Mouse (Mus musculus) intestine, embryonic 14.5 days (tissue): ENCODE data around the gene Eya2. TPM values are rescaled to one million over a fixed set of nuclear protein-coding genes. Genes with fewer than 3 reads are reported as not detected.

ENCODE experiments used
- ATAC-seq: fragments of 200-750 bp; cut with Nextera tagmentation; replicated peaks from 2 replicates; pipeline ENCODE4 v1.8.0; 2017; ENCODE audit warnings: low read depth, moderate number of reproducible peaks, moderate TSS enrichment, moderate library complexity; ENCODE audit not compliant: low FRiP score, low TSS enrichment
- DNase-seq: peaks from one replicate; pipeline ENCODE4 v3.0.0-alpha.2; 2018; ENCODE audit warnings: low spot score
- H3K27ac ChIP-seq: fragments of 300-500 bp; sonication (generic); 2 replicates; pipeline ENCODE4 v1.5.1; 2014; ENCODE audit warnings: low read depth, mild to moderate bottlenecking, control low read depth
- H3K27me3 ChIP-seq: fragments of 300-500 bp; sonication (generic); replicated peaks from 2 replicates; pipeline ENCODE4 v1.6.1; 2014; ENCODE audit warnings: low read length, control low read depth; ENCODE audit not compliant: control insufficient read depth, insufficient read depth
- H3K36me3 ChIP-seq: fragments of 300-500 bp; sonication (generic); 2 replicates; pipeline ENCODE4 v1.6.1; 2014; ENCODE audit warnings: low read length, control low read depth; ENCODE audit not compliant: control insufficient read depth, insufficient read depth
- H3K4me1 ChIP-seq: fragments of 300-500 bp; sonication (generic); replicated peaks from 2 replicates; pipeline ENCODE4 v1.6.1; 2014; ENCODE audit warnings: low read length, control low read depth, mixed read lengths; ENCODE audit not compliant: control insufficient read depth, insufficient read depth
- H3K4me2 ChIP-seq: fragments of 300-500 bp; sonication (generic); 2 replicates; pipeline ENCODE4 v1.6.1; 2014; ENCODE audit warnings: low read length
- H3K4me3 ChIP-seq: fragments of 300-500 bp; sonication (generic); 2 replicates; pipeline ENCODE4 v1.5.1; 2014; ENCODE audit warnings: low read depth, low read length, control low read depth, mixed read lengths
- H3K9ac ChIP-seq: fragments of 300-500 bp; sonication (generic); 2 replicates; pipeline ENCODE4 v1.6.1; 2014; ENCODE audit warnings: mild to moderate bottlenecking, low read length
- H3K9me3 ChIP-seq: fragments of 300-500 bp; sonication (generic); 2 replicates; pipeline ENCODE4 v1.6.1; 2016; ENCODE audit warnings: low read length, control low read depth; ENCODE audit not compliant: control insufficient read depth
- WGBS: fragments of 180-500 bp; shearing (Covaris S2); extraction: QIAGEN DNeasy Blood & Tissue Kit; methylation state at CpG from one replicate; pipeline ENCODE4 v1.1.7; 2014; 5-methylcytosine and 5-hydroxymethylcytosine counted together
- polyA plus RNA-seq: library from polyadenylated mRNA; unstranded; fragments of >200 nt; fragmentation: Nextera tagmentation; extraction: Ambion mirVana; gene quantifications from 2 replicates; pipeline ENCODE4 v1.2.1, GENCODE M21; 2014

Gene Eya2
- polyA plus RNA-seq, 1 experiment from 2014 or later = 0.85 TPM

- WGBS = 34% methylated on average over 21 of the region's 21 CpGs
- no peak overlapping the region for H3K4me2 ChIP-seq
These were observed 147.5 kb downstream of the Eya2 start for GRCm38 (mm10) chr2:165742210-165742786.

GRCm38 (mm10) chr2:165745306-165746098 is 150.7 kb downstream of the Eya2 start:
- DNase-seq = no peak
- Histone ChIP-seq H3K9ac (no peak overlapping the region), H3K4me3 (no peak overlapping the region), H3K27me3 (peaks cover 27% of the 10 kb centered on the region), H3K4me1 (peaks cover 9% of the 10 kb centered on the region), H3K9me3 (no peaks in the 10 kb centered on the region), H3K36me3 (no peaks in the 10 kb centered on the region), H3K27ac (no peak overlapping the region), H3K4me2 (no peak overlapping the region)
- ATAC-seq = no peak
- WGBS = 80% methylated on average over 18 of the region's 18 CpGs

More at GRCm38 (mm10) chr2:165742210-165742786, 147.5 kb downstream of the Eya2 start:
- Histone ChIP-seq H3K9me3 (no peaks in the 10 kb centered on the region), H3K9ac (no peak overlapping the region), H3K4me3 (no peak overlapping the region), H3K4me1 (peaks cover 9% of the 10 kb centered on the region), H3K36me3 (no peaks in the 10 kb centered on the region), H3K27me3 (peaks cover 10% of the 10 kb centered on the region; the same call in 1 of the 2 replicates), H3K27ac (no peak overlapping the region)
- no peak for DNase-seq
- no peak for ATAC-seq

- H3K27me3 ChIP-seq = peaks cover 19% of the 10 kb centered on the region
- H3K9ac ChIP-seq = no peak overlapping the region
- 44% methylated on average over 7 of the region's 7 CpGs for WGBS
- no peak overlapping the region for H3K27ac ChIP-seq
- no peaks in the 10 kb centered on the region for H3K36me3 ChIP-seq
- DNase-seq (no peak), ATAC-seq (no peak)
- no peak overlapping the region for H3K4me2 ChIP-seq
- H3K4me1 ChIP-seq = no peaks in the 10 kb centered on the region
- no peaks in the 10 kb centered on the region for H3K9me3 ChIP-seq
- H3K4me3 ChIP-seq = no peak overlapping the region
These were observed 153.1 kb downstream of the Eya2 start for GRCm38 (mm10) chr2:165747975-165748374.

- no peaks in the 10 kb centered on the region for H3K9me3 ChIP-seq
- ATAC-seq = no peak
- H3K36me3 ChIP-seq = no peaks in the 10 kb centered on the region
- DNase-seq = no peak
- no peak overlapping the region for H3K27ac ChIP-seq
- no peak overlapping the region for H3K9ac ChIP-seq
- no peaks in the 10 kb centered on the region for H3K4me1 ChIP-seq
- no peak overlapping the region for H3K4me3 ChIP-seq
- H3K4me2 ChIP-seq = no peak overlapping the region
- 9% methylated on average over 11 of the region's 11 CpGs for WGBS
- H3K27me3 ChIP-seq = peaks cover 19% of the 10 kb centered on the region
These were observed 153.6 kb downstream of the Eya2 start for GRCm38 (mm10) chr2:165748426-165748825.

GRCm38 (mm10) chr2:165751068-165751467 is 156.2 kb downstream of the Eya2 start:
- Histone ChIP-seq H3K36me3 (no peaks in the 10 kb centered on the region), H3K4me2 (no peak overlapping the region), H3K27me3 (peaks cover 19% of the 10 kb centered on the region), H3K27ac (no peak overlapping the region), H3K9ac (no peak overlapping the region), H3K4me1 (no peaks in the 10 kb centered on the region), H3K4me3 (no peak overlapping the region), H3K9me3 (no peaks in the 10 kb centered on the region)
- 45% methylated on average over 7 of the region's 7 CpGs for WGBS
- no peak for ATAC-seq
- DNase-seq = no peak

- DNase-seq (no peak), ATAC-seq (no peak)
- Histone ChIP-seq H3K9ac (no peak overlapping the region), H3K9me3 (no peaks in the 10 kb centered on the region), H3K4me3 (no peak overlapping the region), H3K4me1 (no peaks in the 10 kb centered on the region), H3K4me2 (no peak overlapping the region), H3K27me3 (peaks cover 18% of the 10 kb centered on the region), H3K36me3 (no peaks in the 10 kb centered on the region), H3K27ac (no peak overlapping the region)
- WGBS = 84% methylated on average over 4 of the region's 4 CpGs
These were observed 157.9 kb downstream of the Eya2 start for GRCm38 (mm10) chr2:165752704-165753103.

- WGBS = 75% methylated on average over 15 of the region's 15 CpGs
These were observed 163.0 kb downstream of the Eya2 start for GRCm38 (mm10) chr2:165757799-165758198.

GRCm38 (mm10) chr2:165758534-165758933 is 163.7 kb downstream of the Eya2 start:
- ATAC-seq (no peak), DNase-seq (no peak)
- H3K4me3 ChIP-seq = no peak overlapping the region
- no peaks in the 10 kb centered on the region for H3K27me3 ChIP-seq
- no peak overlapping the region for H3K9ac ChIP-seq
- H3K9me3 ChIP-seq = no peaks in the 10 kb centered on the region
- H3K4me2 ChIP-seq = no peak overlapping the region
- WGBS = 22% methylated on average over 5 of the region's 5 CpGs
- no peaks in the 10 kb centered on the region for H3K36me3 ChIP-seq
- no peak overlapping the region for H3K27ac ChIP-seq
- no peaks in the 10 kb centered on the region for H3K4me1 ChIP-seq

More at GRCm38 (mm10) chr2:165757799-165758198, 163.0 kb downstream of the Eya2 start:
- ATAC-seq = no peak
- H3K4me2 ChIP-seq = no peak overlapping the region
- no peak for DNase-seq
- no peaks in the 10 kb centered on the region for H3K4me1 ChIP-seq
- H3K4me3 ChIP-seq = no peak overlapping the region
- H3K9ac ChIP-seq = no peak overlapping the region
- H3K36me3 ChIP-seq = no peaks in the 10 kb centered on the region
- no peaks in the 10 kb centered on the region for H3K27me3 ChIP-seq
- H3K27ac ChIP-seq = no peak overlapping the region
- no peaks in the 10 kb centered on the region for H3K9me3 ChIP-seq
